Mouse (Mus musculus): ENCODE measurements around the gene Stard13. TPM values are rescaled to one million over a fixed set of nuclear protein-coding genes. Genes with fewer than 3 reads are reported as not detected.
A peak's percentile ranks its signal among the peaks of the same experiment; 100 is the strongest.

Gene Stard13
- polyA plus RNA-seq, 1 experiment: 5.0 TPM

- no peak for DNase-seq (ENCODE audit: low read depth, low spot score)
- 85% methylated on average over 7 of the region's 7 CpGs for WGBS
Observed at GRCm38 (mm10) chr5:151111080-151111871, 122.4 kb downstream of the Stard13 start.

GRCm38 (mm10) chr5:151110461-151110908 lies 123.2 kb downstream of the Stard13 start:
- DNase-seq (ENCODE audit: low read depth, low spot score): no peak
- WGBS: 62% methylated on average over 6 of the region's 6 CpGs

- 63% methylated on average over 2 of the region's 2 CpGs for WGBS
- no peak for DNase-seq (ENCODE audit: low read depth, low spot score)
Observed at GRCm38 (mm10) chr5:151109822-151110221, 123.8 kb downstream of the Stard13 start.

DNA sequence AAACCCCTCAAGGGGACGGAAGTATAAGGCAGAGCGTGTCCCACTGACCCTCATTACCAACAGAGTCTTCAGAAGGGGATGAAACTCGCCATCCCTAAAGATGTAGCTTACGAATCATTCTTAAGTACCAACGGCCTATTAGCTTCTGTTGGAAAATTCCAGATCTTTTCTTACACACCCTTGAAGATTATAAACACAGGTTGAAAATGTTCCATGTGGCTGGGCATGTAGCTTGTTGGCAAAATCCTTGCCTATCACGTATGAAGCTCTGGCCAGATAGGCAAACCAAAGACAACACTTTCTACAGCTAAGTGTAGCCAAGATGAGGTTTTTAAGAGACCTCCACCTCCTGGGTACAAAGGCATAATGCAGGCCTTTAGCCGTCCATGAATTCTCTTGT lies 124.7 kb downstream of the Stard13 start:
- WGBS: 84% methylated on average over 7 of the region's 7 CpGs
- DNase-seq (ENCODE audit: low read depth, low spot score): no peak

DNA sequence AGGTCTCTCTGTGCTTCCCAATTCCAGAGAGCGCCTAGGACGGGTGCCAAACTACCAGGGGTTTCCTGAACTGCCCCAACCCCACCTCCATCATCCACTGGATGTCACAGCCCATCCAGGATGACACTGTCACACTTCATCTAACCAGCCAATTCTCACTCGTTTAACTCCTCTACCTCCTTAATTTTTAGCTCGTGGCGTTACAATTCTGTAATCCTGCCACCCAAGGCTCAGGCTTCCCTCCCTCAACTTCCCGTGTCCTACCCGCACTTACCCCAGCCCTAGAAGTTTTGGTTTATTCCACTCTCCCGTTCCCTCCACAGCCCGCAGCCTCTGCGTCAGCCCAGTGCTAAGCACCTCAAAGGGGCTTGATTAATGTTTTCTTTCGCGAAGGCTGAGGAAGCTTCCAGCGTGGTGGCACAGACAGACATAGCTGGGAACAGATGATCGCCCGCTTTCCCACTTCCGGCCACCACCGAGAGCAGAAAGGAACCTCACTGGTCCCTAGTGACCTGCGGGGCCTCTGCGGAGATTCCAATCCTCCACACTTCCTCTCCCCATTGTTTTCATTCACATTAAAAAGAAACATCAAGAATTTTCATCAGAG lies 125.2 kb downstream of the Stard13 start:
- no peak for DNase-seq (ENCODE audit: low read depth, low spot score)
- 68% methylated on average over 19 of the region's 19 CpGs for WGBS

GRCm38 (mm10) chr5:151106841-151107240 lies 126.8 kb downstream of the Stard13 start:
- WGBS: 90% methylated on average over 3 of the region's 3 CpGs
- DNase-seq (ENCODE audit: low read depth, low spot score): no peak

DNA sequence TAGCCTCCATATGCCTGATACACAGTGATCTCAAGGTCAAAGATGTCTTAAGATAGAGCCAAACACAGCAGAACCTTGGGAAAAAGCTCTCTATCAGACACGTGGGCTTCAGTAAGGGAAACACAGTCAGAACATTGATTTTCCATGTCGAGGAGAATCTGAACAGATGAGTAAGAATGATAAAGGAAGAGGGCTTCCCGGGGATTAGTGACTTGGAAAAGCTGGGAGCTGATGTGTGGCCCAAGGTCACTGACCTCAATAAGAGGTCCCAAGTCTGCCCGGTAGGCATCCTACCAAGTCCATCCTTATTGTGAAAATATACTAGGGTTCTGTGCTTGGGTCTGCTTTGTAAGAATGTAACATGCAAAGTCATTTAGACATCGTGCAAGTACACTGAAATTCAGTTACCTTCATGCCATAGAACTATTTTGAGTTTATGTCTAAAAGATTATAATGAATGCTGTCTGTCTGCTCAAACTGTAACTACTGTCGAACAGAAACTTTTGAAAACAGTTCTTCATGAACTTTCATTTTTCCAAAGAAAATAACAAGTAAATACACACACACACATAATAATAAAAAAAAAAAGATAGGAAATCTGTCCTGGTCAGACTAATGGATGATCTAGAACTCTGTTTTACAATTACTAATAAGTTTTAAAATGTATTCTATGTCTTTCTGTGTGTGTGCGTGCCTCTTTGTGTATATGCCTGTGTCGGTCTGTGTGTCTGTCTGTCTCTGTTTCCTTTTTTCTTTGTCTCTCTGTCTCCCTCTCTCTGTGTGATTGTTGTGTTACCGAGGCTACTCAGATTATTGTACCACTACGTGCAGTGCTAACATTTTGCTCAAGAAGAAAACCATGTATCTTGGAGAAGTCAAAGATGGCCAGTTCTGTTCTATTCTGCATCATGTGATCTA lies 128.3 kb downstream of the Stard13 start:
- no peak for DNase-seq (ENCODE audit: low read depth, low spot score)

DNA sequence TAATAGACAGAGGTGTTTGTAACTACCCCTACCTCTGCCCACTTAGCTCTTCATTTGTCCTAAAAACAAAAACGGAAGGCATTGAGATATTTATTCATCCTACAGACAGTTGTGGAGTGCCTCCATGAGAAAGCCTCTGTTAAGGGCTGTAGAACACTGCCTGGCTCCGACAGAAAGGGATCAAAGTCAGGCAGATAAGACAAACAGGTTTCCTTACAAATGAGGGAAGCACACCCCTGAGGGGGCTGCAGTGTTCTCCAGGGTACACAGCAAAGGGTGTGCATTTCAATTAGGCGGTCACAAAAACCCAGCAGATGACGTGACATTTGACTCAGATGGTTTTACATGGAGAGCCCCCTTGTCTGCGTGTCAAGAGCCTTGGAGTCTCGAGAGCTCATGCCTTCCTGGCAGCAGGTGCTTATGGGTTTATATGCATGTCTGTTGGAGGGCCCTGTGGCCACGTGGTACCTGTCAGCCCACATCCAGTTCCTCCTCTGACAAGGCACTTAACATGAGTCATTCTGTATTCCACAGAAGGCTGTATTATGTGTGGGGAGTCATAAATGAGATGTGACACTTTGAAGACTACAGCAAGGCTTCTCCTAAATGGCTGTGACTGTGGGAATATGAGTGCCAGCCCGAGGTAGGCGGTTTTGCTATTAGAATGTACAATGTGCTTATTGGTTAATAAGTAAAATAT lies 129.1 kb downstream of the Stard13 start:
- peak; percentile 29 for DNase-seq (ENCODE audit: low read depth, low spot score)
- WGBS: 35% methylated on average over 9 of the region's 9 CpGs

More for the DNA sequence above, 128.3 kb downstream of the Stard13 start:
- WGBS: 55% methylated on average over 10 of the region's 10 CpGs

DNA sequence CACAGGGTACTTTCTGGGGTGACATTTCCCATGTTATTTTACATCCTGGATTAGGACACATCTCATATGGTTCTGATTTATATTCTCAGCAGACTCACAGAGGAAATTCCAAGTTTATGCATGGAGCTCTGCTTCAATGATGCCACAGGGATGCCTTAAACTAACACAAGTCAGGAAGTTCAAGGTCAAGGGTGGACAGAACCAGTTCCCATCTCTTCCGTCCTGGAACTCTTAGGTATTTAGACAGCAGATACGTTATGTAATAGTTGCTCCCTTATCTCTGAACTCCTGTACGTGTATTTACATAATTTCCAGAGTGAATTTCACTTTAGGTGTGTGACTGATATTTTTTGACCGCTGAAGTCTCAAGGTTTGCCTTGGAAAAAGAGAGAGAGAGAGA lies 130.4 kb downstream of the Stard13 start:
- DNase-seq (ENCODE audit: low read depth, low spot score): no peak
- WGBS: 48% methylated on average over 4 of the region's 4 CpGs

DNA sequence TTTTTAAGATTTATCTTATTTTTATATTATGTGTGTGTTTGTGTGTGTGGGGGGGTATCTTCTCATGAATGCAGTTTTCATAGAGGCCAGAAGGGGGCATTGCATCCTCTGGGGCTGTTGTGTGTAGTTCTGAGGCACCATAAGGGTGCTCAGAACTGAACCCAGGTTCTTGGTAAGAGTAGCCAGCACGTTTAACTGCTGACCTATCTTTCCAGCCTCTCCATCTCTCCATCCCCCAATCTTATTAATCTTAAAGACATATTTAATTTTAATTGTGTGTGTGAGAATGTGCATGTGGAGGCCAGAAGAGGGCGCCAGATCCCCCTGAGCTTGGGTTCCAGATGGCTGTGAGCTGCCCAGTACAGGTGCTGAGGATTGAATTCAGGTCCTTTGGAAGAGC lies 131.4 kb downstream of the Stard13 start:
- no peak for DNase-seq (ENCODE audit: low read depth, low spot score)
- 75% methylated on average over 2 of the region's 2 CpGs for WGBS

DNA sequence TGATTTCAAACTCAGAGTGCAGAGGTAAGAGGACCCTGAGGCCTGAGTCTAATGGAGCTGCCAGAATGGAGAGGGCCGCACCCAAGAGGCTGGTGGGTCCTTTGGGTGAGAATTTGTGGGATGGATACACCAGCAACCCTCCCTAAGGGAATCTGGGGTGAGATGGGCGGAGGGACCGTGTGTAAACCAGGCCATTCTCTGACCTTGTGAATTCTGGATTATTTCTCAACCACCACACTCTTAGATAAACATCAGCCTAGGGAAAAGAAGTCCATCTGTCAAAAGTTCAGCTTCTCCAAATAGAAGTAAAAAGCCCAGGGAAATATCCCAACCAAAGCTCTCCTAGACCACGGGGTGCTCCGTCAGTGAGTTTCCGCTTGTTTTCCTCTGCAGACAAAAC lies 137.6 kb downstream of the Stard13 start:
- 76% methylated on average over 6 of the region's 6 CpGs for WGBS
- no peak for DNase-seq (ENCODE audit: low read depth, low spot score)

DNA sequence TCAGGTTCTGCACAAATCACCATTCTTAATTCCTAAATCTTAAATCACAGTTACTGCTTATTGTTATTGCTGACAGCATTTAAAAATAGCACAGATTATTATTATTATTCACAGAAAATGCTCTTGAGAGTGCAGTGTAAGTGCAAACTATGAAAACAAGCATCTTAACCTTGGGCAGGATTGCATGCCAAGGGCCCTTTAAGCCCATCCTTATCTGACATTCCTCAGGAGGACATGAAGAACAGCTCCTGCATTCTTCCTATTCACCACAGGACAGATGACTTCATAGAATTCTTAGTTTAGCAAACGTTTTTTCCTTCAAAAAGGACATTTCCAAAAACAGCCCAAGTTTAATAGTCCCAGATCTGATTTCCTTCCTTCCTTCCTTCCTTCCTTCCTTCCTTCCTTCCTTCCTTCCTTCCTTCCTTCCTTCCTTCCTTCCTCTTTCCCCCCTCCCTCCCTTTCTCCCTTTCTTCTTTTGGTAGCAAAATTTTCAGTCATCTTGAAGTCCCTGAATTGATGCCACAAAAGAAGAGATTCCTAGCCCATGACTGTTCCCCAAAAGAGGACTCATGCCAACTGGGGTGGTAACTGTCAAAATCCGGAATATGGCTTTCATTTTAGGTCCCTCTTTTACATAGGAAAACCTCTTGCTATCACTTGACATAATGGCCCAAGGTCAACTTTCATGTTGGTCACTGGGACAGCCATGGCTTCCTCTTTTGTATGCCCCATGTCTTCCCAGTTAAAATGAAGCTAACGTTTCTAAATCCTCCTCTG lies 140.6 kb downstream of the Stard13 start:
- 64% methylated on average over 3 of the region's 3 CpGs for WGBS
- no peak for DNase-seq (ENCODE audit: low read depth, low spot score)

DNA sequence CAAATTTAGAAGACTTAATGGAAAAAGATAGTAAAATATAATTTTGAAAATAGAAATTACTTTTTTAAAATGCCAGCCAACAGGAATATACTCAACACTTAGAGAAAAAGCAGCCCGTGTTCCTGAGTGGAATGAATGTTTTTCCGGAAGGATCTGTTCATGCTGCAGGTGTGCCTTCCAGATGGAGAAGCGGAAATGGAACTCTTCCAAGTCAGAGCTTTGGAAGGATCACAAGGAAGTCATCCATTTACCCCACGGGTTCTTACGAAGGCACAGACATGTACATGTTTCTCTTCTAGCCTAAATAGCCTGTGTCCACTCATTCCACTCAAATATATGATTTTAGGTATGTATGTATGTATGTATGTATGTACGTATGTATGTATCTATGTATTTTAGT lies 142.6 kb downstream of the Stard13 start:
- DNase-seq (ENCODE audit: low read depth, low spot score): no peak
- WGBS: 72% methylated on average over 6 of the region's 6 CpGs

GRCm38 (mm10) chr5:151089201-151089600 lies 144.4 kb downstream of the Stard13 start:
- DNase-seq (ENCODE audit: low read depth, low spot score): no peak
- WGBS: 51% methylated on average over 6 of the region's 6 CpGs

- DNase-seq (ENCODE audit: low read depth, low spot score): no peak
- WGBS: 62% methylated on average over 9 of the region's 9 CpGs
Observed at GRCm38 (mm10) chr5:151086425-151087202, 147.0 kb downstream of the Stard13 start.

GRCm38 (mm10) chr5:151085749-151086148 lies 147.9 kb downstream of the Stard13 start:
- no peak for DNase-seq (ENCODE audit: low read depth, low spot score)
- WGBS: 65% methylated on average over 8 of the region's 8 CpGs

DNA sequence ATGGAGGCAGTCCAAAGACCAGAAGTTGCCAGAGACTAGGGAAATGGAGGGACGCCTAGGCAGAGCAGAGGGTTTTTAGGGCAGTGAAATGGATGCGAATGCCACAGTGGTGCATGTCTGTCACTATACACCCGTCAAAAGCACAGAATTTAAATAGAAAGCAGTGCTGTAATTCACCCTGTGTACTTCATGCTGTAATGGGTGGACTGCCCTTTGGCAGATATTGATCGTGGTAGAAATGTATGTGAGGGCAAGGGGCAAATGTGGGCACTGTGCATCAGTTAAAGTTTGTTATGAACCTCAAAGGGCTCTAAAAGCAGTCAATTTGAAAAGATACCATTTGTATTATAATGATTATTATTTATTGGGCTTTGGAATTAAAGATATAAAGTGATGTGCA lies 153.4 kb downstream of the Stard13 start:
- 82% methylated on average over 4 of the region's 4 CpGs for WGBS
- DNase-seq (ENCODE audit: low read depth, low spot score): no peak

GRCm38 (mm10) chr5:151077953-151078352 lies 155.7 kb downstream of the Stard13 start:
- DNase-seq (ENCODE audit: low read depth, low spot score): no peak
- whole genome bisulfite sequencing: 98% methylated on average over 2 of the region's 2 CpGs

Measured in large intestine, adult 2 months (tissue).